Mouse (Mus musculus) stomach, postnatal 0 days (tissue): ENCODE measurements at regions not wholly inside any gene's neighbourhood (a gene's known extent, or its start where the extent isn't known, plus 50 kb on each side); places are given as distances from the start of the nearest gene placed in this dataset.

Experiments used
- ATAC-seq: fragments of 200-750 bp; cut with Nextera tagmentation; 2 replicates; pipeline ENCODE4 v1.8.0; 2017; ENCODE audit not compliant: low FRiP score, low TSS enrichment
- DNase-seq: peaks from one replicate; pipeline ENCODE4 v3.0.0-alpha.2; 2016; ENCODE audit warnings: low spot score
- H3K27ac ChIP-seq: fragments of 300-500 bp; sonication (generic); replicated peaks from 2 replicates; pipeline ENCODE4 v1.5.1; 2014; ENCODE audit warnings: mild to moderate bottlenecking, control low read depth
- H3K27me3 ChIP-seq: fragments of 300-500 bp; sonication (generic); 2 replicates; pipeline ENCODE4 v1.6.1; 2014; ENCODE audit warnings: low read length; ENCODE audit not compliant: control insufficient read depth, insufficient read depth
- H3K36me3 ChIP-seq: fragments of 300-500 bp; sonication (generic); 2 replicates; pipeline ENCODE4 v1.6.1; 2014; ENCODE audit warnings: low read length, mixed read lengths; ENCODE audit not compliant: control insufficient read depth, insufficient read depth
- H3K4me1 ChIP-seq: fragments of 300-500 bp; sonication (generic); replicated peaks from 2 replicates; pipeline ENCODE4 v1.6.1; 2014; ENCODE audit warnings: antibody characterized with exemption; ENCODE audit not compliant: control insufficient read depth, insufficient read depth
- H3K4me2 ChIP-seq: fragments of 300-500 bp; sonication (generic); replicated peaks from 2 replicates; pipeline ENCODE4 v1.6.1; 2014; ENCODE audit warnings: low read depth, mild to moderate bottlenecking, control low read depth, moderate library complexity
- H3K4me3 ChIP-seq: fragments of 300-500 bp; sonication (generic); 2 replicates; pipeline ENCODE4 v1.5.1; 2014; ENCODE audit warnings: low read depth, low read length, control low read depth
- H3K9ac ChIP-seq: fragments of 300-500 bp; sonication (generic); 2 replicates; pipeline ENCODE4 v1.6.1; 2014; ENCODE audit warnings: mild to moderate bottlenecking, low read length, control low read depth, mixed read lengths
- H3K9me3 ChIP-seq: fragments of 300-500 bp; sonication (generic); 2 replicates; pipeline ENCODE4 v1.6.1; 2016; ENCODE audit warnings: low read length; ENCODE audit not compliant: control insufficient read depth
- CTCF ChIP-seq: IDR thresholded peaks from 2 replicates; pipeline ENCODE4 v1.5.1; 2016; ENCODE audit warnings: antibody characterized with exemption, low read depth, mild to moderate bottlenecking, moderate library complexity
- EP300 ChIP-seq: optimal IDR thresholded peaks from 2 replicates; pipeline ENCODE3; 2016; ENCODE audit warnings: antibody characterized with exemption
- WGBS: fragments of 180-500 bp; shearing (Covaris S2); extraction: QIAGEN DNeasy Blood & Tissue Kit; methylation state at CpG from one replicate; pipeline ENCODE4 v1.1.7; 2014; 5-methylcytosine and 5-hydroxymethylcytosine counted together

- H3K27me3 ChIP-seq: no peaks in the 10 kb centered on the region
- DNase-seq (no peak), ATAC-seq (no peak)
- H3K36me3 ChIP-seq: no peaks in the 10 kb centered on the region
- H3K9me3 ChIP-seq: no peaks in the 10 kb centered on the region
- no peak overlapping the region for H3K27ac ChIP-seq
- H3K4me1 ChIP-seq: no peaks in the 10 kb centered on the region
- no peak overlapping the region for H3K4me3 ChIP-seq
- no peak overlapping the region for H3K9ac ChIP-seq
- H3K4me2 ChIP-seq: no peak overlapping the region
- 86% methylated on average over 8 of the region's 8 CpGs for WGBS
- TF ChIP-seq EP300 (no peak), CTCF (no peak)
These were observed 487.6 kb downstream of the Efna5 start for GRCm38 (mm10) chr17:62393355-62394006.

DNA sequence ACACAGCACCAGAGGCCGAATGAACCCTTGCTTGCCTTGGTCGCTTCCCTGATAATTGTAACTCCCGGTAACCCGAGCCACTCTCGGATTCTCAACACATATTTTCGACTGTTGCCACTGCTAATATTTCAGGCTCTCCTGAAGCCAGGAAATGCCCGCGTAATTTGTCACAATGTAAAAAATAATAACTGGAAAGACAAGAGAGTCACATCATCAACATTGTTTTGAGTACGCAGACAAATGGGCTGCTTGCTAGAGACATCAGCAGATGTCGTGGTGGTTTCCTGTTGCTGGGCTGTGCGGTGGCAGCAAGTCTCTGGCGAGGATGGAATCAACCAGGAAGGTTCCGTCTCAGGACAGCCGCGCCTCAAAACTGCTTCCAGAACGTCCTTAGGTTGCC lies 497.1 kb downstream of the Efna5 start:
- no peak for ATAC-seq
- Histone ChIP-seq H3K4me2 (no peak overlapping the region), H3K36me3 (no peaks in the 10 kb centered on the region), H3K27me3 (no peaks in the 10 kb centered on the region), H3K4me1 (no peaks in the 10 kb centered on the region), H3K9me3 (no peaks in the 10 kb centered on the region), H3K4me3 (no peak overlapping the region), H3K9ac (no peak overlapping the region), H3K27ac (no peak overlapping the region)
- DNase-seq: no peak
- WGBS: 70% methylated on average over 16 of the region's 16 CpGs
- TF ChIP-seq EP300 (no peak), CTCF (no peak)

DNA sequence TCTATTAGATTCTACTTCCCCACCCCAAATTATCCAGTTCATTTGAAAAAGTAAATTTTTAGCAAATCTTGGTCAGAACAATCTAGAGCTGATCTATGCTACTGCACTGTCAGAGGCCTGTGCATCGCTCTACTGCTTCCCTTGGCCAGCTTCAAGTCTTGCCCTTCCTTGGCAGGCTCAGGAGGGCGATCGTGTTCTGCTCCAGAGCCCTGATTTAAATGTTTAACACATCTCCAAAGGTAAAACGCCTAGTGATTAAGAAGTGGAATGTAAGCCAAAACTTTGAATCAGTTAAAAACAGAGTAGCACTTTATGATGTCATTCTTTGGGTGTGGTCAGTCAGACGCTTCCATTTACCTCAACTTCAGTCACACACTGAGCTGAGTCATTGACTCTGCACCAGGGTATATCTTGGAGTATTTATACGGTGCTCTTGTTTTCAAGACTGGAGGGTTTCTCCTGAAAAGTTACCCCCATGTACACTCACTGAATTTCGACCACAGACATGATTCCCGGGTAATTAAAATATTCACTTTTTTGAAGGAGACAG lies 502.2 kb downstream of the Efna5 start:
- H3K9ac ChIP-seq: no peak overlapping the region
- 64% methylated on average over 8 of the region's 8 CpGs for WGBS
- no peaks in the 10 kb centered on the region for H3K9me3 ChIP-seq
- TF ChIP-seq CTCF (peak; percentile 50), EP300 (no peak)
- no peaks in the 10 kb centered on the region for H3K27me3 ChIP-seq
- no peaks in the 10 kb centered on the region for H3K36me3 ChIP-seq
- DNase-seq (no peak), ATAC-seq (no peak)
- H3K4me1 ChIP-seq: no peaks in the 10 kb centered on the region
- no peak overlapping the region for H3K27ac ChIP-seq
- H3K4me2 ChIP-seq: no peak overlapping the region
- H3K4me3 ChIP-seq: no peak overlapping the region

DNA sequence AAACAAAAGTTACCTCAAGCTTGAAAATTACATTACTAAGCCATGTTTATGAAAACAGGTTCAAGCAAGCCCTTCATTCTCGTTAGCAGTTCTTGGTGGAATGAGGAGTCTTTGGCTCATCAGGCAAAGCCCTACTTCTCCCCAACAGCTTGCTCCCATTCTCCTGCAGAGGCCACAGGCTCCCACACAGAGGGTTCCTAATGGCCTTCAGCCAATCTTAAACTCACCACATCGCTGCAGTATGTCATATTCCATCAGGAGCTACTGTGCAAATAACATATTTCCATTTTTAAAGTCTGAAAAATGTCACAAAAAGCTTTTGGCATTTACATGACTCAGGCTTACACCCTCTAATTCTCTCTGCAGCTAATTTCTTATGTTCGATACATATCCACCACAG lies 512.0 kb downstream of the Efna5 start:
- Histone ChIP-seq H3K4me3 (no peak overlapping the region), H3K27me3 (no peaks in the 10 kb centered on the region), H3K9me3 (no peaks in the 10 kb centered on the region), H3K4me1 (no peaks in the 10 kb centered on the region), H3K4me2 (no peak overlapping the region), H3K27ac (no peak overlapping the region), H3K36me3 (no peaks in the 10 kb centered on the region), H3K9ac (no peak overlapping the region)
- DNase-seq: no peak
- TF ChIP-seq CTCF (no peak), EP300 (no peak)
- no peak for ATAC-seq
- WGBS: 56% methylated on average over 3 of the region's 3 CpGs

- no peaks in the 10 kb centered on the region for H3K4me1 ChIP-seq
- H3K36me3 ChIP-seq: no peaks in the 10 kb centered on the region
- H3K4me3 ChIP-seq: no peak overlapping the region
- 29% methylated on average over 4 of the region's 4 CpGs for WGBS
- no peaks in the 10 kb centered on the region for H3K9me3 ChIP-seq
- H3K9ac ChIP-seq: no peak overlapping the region
- H3K27me3 ChIP-seq: no peaks in the 10 kb centered on the region
- DNase-seq: no peak
- no peak overlapping the region for H3K4me2 ChIP-seq
- no peak for TF ChIP-seq CTCF
- no peak for TF ChIP-seq EP300
- no peak for ATAC-seq
- no peak overlapping the region for H3K27ac ChIP-seq
These were observed 513.2 kb downstream of the Efna5 start for GRCm38 (mm10) chr17:62367937-62368336.

GRCm38 (mm10) chr17:62358323-62358722 lies 522.8 kb downstream of the Efna5 start:
- no peak overlapping the region for H3K4me2 ChIP-seq
- no peak overlapping the region for H3K27ac ChIP-seq
- ATAC-seq: no peak
- H3K4me1 ChIP-seq: no peaks in the 10 kb centered on the region
- no peaks in the 10 kb centered on the region for H3K27me3 ChIP-seq
- DNase-seq: no peak
- H3K9me3 ChIP-seq: no peaks in the 10 kb centered on the region
- no peaks in the 10 kb centered on the region for H3K36me3 ChIP-seq
- H3K4me3 ChIP-seq: no peak overlapping the region
- H3K9ac ChIP-seq: no peak overlapping the region
- no peak for TF ChIP-seq EP300
- no peak for TF ChIP-seq CTCF
